32 mouse cellular contexts compared by ENCODE assay signal in genomic region chr13:20392824-20393598, GRCm38 (mm10).
"Had no signal": no experiment of that assay in that cellular context is flagged by ENCODE, and none has a peak within 500 bp of the region (broad histone marks: within the 10 kb centered on the region; RNA-seq: fewer than 3 reads in every experiment).

No protein-coding gene starts in this region.

- H3K4me1 ChIP-seq: heart, embryonic 10.5 days; heart, embryonic 12.5 days; heart, embryonic 13.5 days; heart, embryonic 15.5 days; hindbrain, embryonic 10.5 days; hindbrain, embryonic 12.5 days; hindbrain, embryonic 13.5 days; hindbrain, embryonic 15.5 days; intestine, embryonic 15.5 days had no signal

- H3K4me2 ChIP-seq: heart, embryonic 11.5 days; heart, embryonic 12.5 days; heart, embryonic 13.5 days; heart, embryonic 15.5 days; hindbrain, embryonic 12.5 days; hindbrain, embryonic 13.5 days; hindbrain, embryonic 14.5 days; hindbrain, embryonic 15.5 days; intestine, embryonic 15.5 days had no signal

- H3K9me3 ChIP-seq: heart, embryonic 10.5 days; heart, embryonic 12.5 days; heart, embryonic 13.5 days; heart, embryonic 15.5 days; hindbrain, embryonic 10.5 days; hindbrain, embryonic 12.5 days; hindbrain, embryonic 13.5 days; hindbrain, embryonic 15.5 days; intestine, embryonic 15.5 days had no signal

- H3K36me3 ChIP-seq: heart, embryonic 10.5 days; heart, embryonic 12.5 days; heart, embryonic 13.5 days; heart, embryonic 15.5 days; hindbrain, embryonic 10.5 days; hindbrain, embryonic 12.5 days; hindbrain, embryonic 13.5 days; hindbrain, embryonic 15.5 days; intestine, embryonic 15.5 days had no signal

- H3K27ac ChIP-seq: heart, adult 2 months; heart, embryonic 10.5 days; heart, embryonic 13.5 days; heart, embryonic 15.5 days; hindbrain, embryonic 10.5 days; hindbrain, embryonic 12.5 days; hindbrain, embryonic 13.5 days; hindbrain, embryonic 14.5 days; hindbrain, embryonic 15.5 days; hindbrain, postnatal 0 days; intestine, embryonic 15.5 days; layer of hippocampus, adult 2 months; left cerebral cortex, adult 2 months had no signal

- DNase-seq: heart, adult 18-20 months; heart, adult 2 months; heart, postnatal 10 days; heart, postnatal 14 days; heart, postnatal 36 days; heart, postnatal 4 days; kidney, adult 2 months; kidney, adult 8-10 months; kidney, adult 9 months; kidney, postnatal 10 days; kidney, postnatal 25 days; kidney, postnatal 4 days; layer of hippocampus, adult 9-11 months; layer of hippocampus, postnatal 36 days had no signal

- H3K4me3 ChIP-seq: heart, adult 2 months; heart, embryonic 10.5 days; heart, embryonic 12.5 days; heart, embryonic 13.5 days; heart, embryonic 15.5 days; hindbrain, embryonic 10.5 days; hindbrain, embryonic 12.5 days; hindbrain, embryonic 13.5 days; hindbrain, embryonic 15.5 days; intestine, embryonic 15.5 days; layer of hippocampus, adult 2 months; left cerebral cortex, adult 2 months had no signal

- ATAC-seq: hindbrain, embryonic 16.5 days; hindbrain, postnatal 0 days; inflammation-experienced regulatory T-cells, adult 6 months; intestine, embryonic 15.5 days; intestine, embryonic 16.5 days; intestine, postnatal 0 days had no signal

- H3K27me3 ChIP-seq: heart, embryonic 12.5 days; heart, embryonic 13.5 days; heart, embryonic 15.5 days; hindbrain, embryonic 12.5 days; hindbrain, embryonic 13.5 days; hindbrain, embryonic 15.5 days; intestine, embryonic 15.5 days had no signal

- H3K9ac ChIP-seq: heart, embryonic 12.5 days; heart, embryonic 13.5 days; heart, embryonic 15.5 days; hindbrain, embryonic 12.5 days; hindbrain, embryonic 13.5 days; hindbrain, embryonic 14.5 days; hindbrain, embryonic 15.5 days; intestine, embryonic 15.5 days had no signal
